Mouse (Mus musculus) gastrocnemius, postnatal 36 days (tissue): ENCODE measurements at regions not wholly inside any gene's neighbourhood (a gene's known extent, or its start where the extent isn't known, plus 50 kb on each side); places are given as distances from the start of the nearest gene placed in this dataset.

ENCODE experiments used
- DNase-seq, 2 experiments: peaks; one replicate each; pipeline ENCODE4 v3.0.0; 2022
- intact Hi-C: fragments of 180-260 bp; cut with DNase I; formaldehyde crosslinking; loops from one replicate; pipeline ENCODE4 v1.15.1; 2025

GRCm38 (mm10) chr5:103309806-103310525 lies 98.8 kb upstream of the Mapk10 start:
- intact Hi-C loops: no loop called here
- no peak for DNase-seq

GRCm38 (mm10) chr5:103305716-103306447 lies 94.7 kb upstream of the Mapk10 start:
- intact Hi-C loops: no loop called here
- no peak for DNase-seq

GRCm38 (mm10) chr5:103304975-103305374 lies 93.8 kb upstream of the Mapk10 start:
- intact Hi-C loops: no loop called here
- no peak for DNase-seq

GRCm38 (mm10) chr5:103302744-103303143 lies 91.6 kb upstream of the Mapk10 start:
- intact Hi-C loops: no loop called here
- DNase-seq: no peak

GRCm38 (mm10) chr5:103301303-103301702 lies 90.2 kb upstream of the Mapk10 start:
- no peak for DNase-seq
- intact Hi-C loops: no loop called here

GRCm38 (mm10) chr5:103293953-103294352 lies 82.8 kb upstream of the Mapk10 start:
- DNase-seq: no peak
- intact Hi-C loops: no loop called here

- intact Hi-C loops: no loop called here
- DNase-seq: no peak
Measured at GRCm38 (mm10) chr5:103291691-103292090, 80.6 kb upstream of the Mapk10 start.

- no peak for DNase-seq
- intact Hi-C loops: no loop called here
Measured at GRCm38 (mm10) chr5:103291219-103291618, 80.1 kb upstream of the Mapk10 start.

- DNase-seq: no peak
- intact Hi-C loops: no loop called here
Measured at GRCm38 (mm10) chr5:103269206-103269605, 58.1 kb upstream of the Mapk10 start.

GRCm38 (mm10) chr5:103264903-103265302 lies 53.8 kb upstream of the Mapk10 start:
- intact Hi-C loops: no loop called here
- DNase-seq: no peak

- intact Hi-C loops: no loop called here
- no peak for DNase-seq
Measured at GRCm38 (mm10) chr5:103261406-103261805, 50.3 kb upstream of the Mapk10 start.
